Mouse (Mus musculus) retina, adult 2 months (tissue): ENCODE data around the gene Cyb5d1.
A peak's percentile ranks its signal among the peaks of the same experiment; 100 is the strongest.

ENCODE experiments used
- DNase-seq: peaks from one replicate; pipeline ENCODE4 v3.0.0-alpha.2; 2012; ENCODE audit warnings: low read depth, low spot score

Cyb5d1 gene

GRCm38 (mm10) chr11:69395235-69395633 lies at the start of gene Cyb5d1, which contains the start of gene Naa38:
Gene Cyb5d1, minus strand, starts transcription at chr11:69395631.
Gene Naa38, plus strand, starts transcription at chr11:69395487.
- DNase-seq = peak; percentile 87

- DNase-seq = no peak
These were observed 47.9 kb upstream of the Cyb5d1 start for GRCm38 (mm10) chr11:69443328-69443727.

GRCm38 (mm10) chr11:69437291-69437690 lies 41.9 kb upstream of the Cyb5d1 start:
- DNase-seq = no peak

GRCm38 (mm10) chr11:69433189-69433588 lies 37.8 kb upstream of the Cyb5d1 start:
- no peak for DNase-seq

GRCm38 (mm10) chr11:69432640-69432982 lies 37.2 kb upstream of the Cyb5d1 start:
- DNase-seq = no peak

- DNase-seq = no peak
These were observed 36.6 kb upstream of the Cyb5d1 start for GRCm38 (mm10) chr11:69431829-69432639.

- no peak for DNase-seq
These were observed 35.2 kb upstream of the Cyb5d1 start for GRCm38 (mm10) chr11:69430631-69431030.

- DNase-seq = no peak
These were observed 33.9 kb upstream of the Cyb5d1 start for GRCm38 (mm10) chr11:69429313-69429712.

- no peak for DNase-seq
These were observed 33.3 kb upstream of the Cyb5d1 start for GRCm38 (mm10) chr11:69428751-69429150.

GRCm38 (mm10) chr11:69426246-69426645 lies 30.8 kb upstream of the Cyb5d1 start:
- no peak for DNase-seq

- DNase-seq = no peak
These were observed 28.5 kb upstream of the Cyb5d1 start for GRCm38 (mm10) chr11:69423885-69424284.

- DNase-seq = no peak
These were observed 27.4 kb upstream of the Cyb5d1 start for GRCm38 (mm10) chr11:69422842-69423241.

- DNase-seq = no peak
These were observed 25.9 kb upstream of the Cyb5d1 start for GRCm38 (mm10) chr11:69421131-69421977.

GRCm38 (mm10) chr11:69420554-69421000 lies 25.1 kb upstream of the Cyb5d1 start:
- DNase-seq = no peak

- no peak for DNase-seq
These were observed 24.6 kb upstream of the Cyb5d1 start for GRCm38 (mm10) chr11:69419813-69420553.

GRCm38 (mm10) chr11:69419443-69419812 lies 24.0 kb upstream of the Cyb5d1 start:
- DNase-seq = no peak

- peak; percentile 93 for DNase-seq
These were observed 23.3 kb upstream of the Cyb5d1 start for GRCm38 (mm10) chr11:69418481-69419442.

GRCm38 (mm10) chr11:69417449-69418384 lies 22.3 kb upstream of the Cyb5d1 start:
- peak; percentile 83 for DNase-seq

- no peak for DNase-seq
These were observed 21.6 kb upstream of the Cyb5d1 start for GRCm38 (mm10) chr11:69416921-69417448.
